Mouse (Mus musculus) heart, postnatal 0 days (tissue): ENCODE results near the gene Gm17455. TPM values are rescaled to one million over a fixed set of nuclear protein-coding genes. Genes with fewer than 3 reads are reported as not detected.

ENCODE experiments used
- ATAC-seq: fragments of 200-750 bp; cut with Nextera tagmentation; 2 replicates; pipeline ENCODE4 v1.8.0; 2017; ENCODE audit warnings: low read depth, moderate number of reproducible peaks, moderate library complexity; ENCODE audit not compliant: insufficient read depth
- DNase-seq: peaks from one replicate; pipeline ENCODE4 v3.0.0-alpha.2; 2016; ENCODE audit warnings: low spot score
- H3K27ac ChIP-seq: fragments of 300-500 bp; sonication (generic); 2 replicates; pipeline ENCODE4 v1.5.1; 2014; ENCODE audit warnings: low read depth, mild to moderate bottlenecking
- H3K27me3 ChIP-seq: fragments of 300-500 bp; sonication (generic); 2 replicates; pipeline ENCODE4 v1.6.1; 2014; ENCODE audit warnings: low read length, mixed read lengths; ENCODE audit not compliant: control insufficient read depth, insufficient read depth
- H3K36me3 ChIP-seq: fragments of 300-500 bp; sonication (generic); replicated peaks from 2 replicates; pipeline ENCODE4 v1.6.1; 2014; ENCODE audit warnings: low read length, mixed read lengths; ENCODE audit not compliant: control insufficient read depth, insufficient read depth
- H3K4me1 ChIP-seq: fragments of 300-500 bp; sonication (generic); 2 replicates; pipeline ENCODE4 v1.6.1; 2014; ENCODE audit warnings: antibody characterized with exemption; ENCODE audit not compliant: control insufficient read depth, insufficient read depth
- H3K4me2 ChIP-seq: fragments of 300-500 bp; sonication (generic); 2 replicates; pipeline ENCODE4 v1.6.1; 2014; ENCODE audit warnings: low read depth, mild to moderate bottlenecking, low read length, moderate library complexity
- H3K4me3 ChIP-seq: fragments of 300-500 bp; sonication (generic); 2 replicates; pipeline ENCODE4 v1.5.1; 2014; ENCODE audit warnings: low read depth, low read length
- H3K9ac ChIP-seq: fragments of 300-500 bp; sonication (generic); replicated peaks from 2 replicates; pipeline ENCODE4 v1.6.1; 2014; ENCODE audit warnings: low read depth, low read length, mixed read lengths
- H3K9me3 ChIP-seq: fragments of 300-500 bp; sonication (generic); replicated peaks from 2 replicates; pipeline ENCODE4 v1.6.1; 2016; ENCODE audit warnings: low read length; ENCODE audit not compliant: control insufficient read depth
- CTCF ChIP-seq: IDR thresholded peaks from 2 replicates; pipeline ENCODE4 v1.5.1; 2016; ENCODE audit warnings: antibody characterized with exemption, control low read depth, low read depth
- EP300 ChIP-seq: IDR thresholded peaks from 2 replicates; pipeline ENCODE4 v1.6.1; 2016; ENCODE audit warnings: antibody characterized with exemption, low read depth
- WGBS: fragments of 180-500 bp; shearing (Covaris S2); extraction: QIAGEN DNeasy Blood & Tissue Kit; methylation state at CpG from one replicate; pipeline ENCODE4 v1.1.7; 2014; 5-methylcytosine and 5-hydroxymethylcytosine counted together
- polyA plus RNA-seq: library from polyadenylated mRNA; unstranded; fragments of >200 nt; fragmentation: Nextera tagmentation; extraction: Ambion mirVana; gene quantifications from 2 replicates; pipeline ENCODE4 v1.2.1, GENCODE M21; 2015
- total RNA-seq: library from RNA; depleted of rRNA; stranded (reverse); fragments of >200 nt; gene quantifications from 2 replicates; pipeline ENCODE4 v1.2.3, GENCODE M21; 2014; ENCODE audit warnings: low replicate concordance

Gm17455 gene
- total and polyA plus RNA-seq, 2 experiments from 2014 or later, result 0.38 TPM; not detected in 1

GRCm38 (mm10) chr10:60388332-60388731 is 11.2 kb upstream of the Gm17455 start:
- Histone ChIP-seq H3K27me3 (no peaks in the 10 kb centered on the region), H3K36me3 (no peaks in the 10 kb centered on the region), H3K4me1 (peaks cover 5% of the 10 kb centered on the region; the same call in 1 of the 2 replicates), H3K9ac (no peak overlapping the region), H3K4me2 (no peak overlapping the region), H3K27ac (no peak overlapping the region), H3K4me3 (no peak overlapping the region), H3K9me3 (no peaks in the 10 kb centered on the region)
- TF ChIP-seq EP300, result no peak
- no peak for TF ChIP-seq CTCF
- ATAC-seq (no peak), DNase-seq (no peak)
- 74% methylated on average over 2 of the region's 2 CpGs for WGBS

- H3K4me1 ChIP-seq, result peaks cover 5% of the 10 kb centered on the region; the same call in 1 of the 2 replicates
Observed at GRCm38 (mm10) chr10:60389447-60389865, 10.1 kb upstream of the Gm17455 start.

GRCm38 (mm10) chr10:60390177-60390903 is 9.2 kb upstream of the Gm17455 start:
- Histone ChIP-seq H3K27me3 (no peaks in the 10 kb centered on the region), H3K27ac (0 out of 2 replicates have a peak overlapping the region, but pooled peaks have one; percentile 60), H3K4me1 (peaks cover 5% of the 10 kb centered on the region; the same call in 1 of the 2 replicates), H3K9me3 (no peaks in the 10 kb centered on the region), H3K4me2 (no peak overlapping the region), H3K4me3 (no peak overlapping the region), H3K36me3 (no peaks in the 10 kb centered on the region), H3K9ac (no peak overlapping the region)
- 51% methylated on average over 6 of the region's 6 CpGs for WGBS
- ATAC-seq (no peak), DNase-seq (no peak)
- TF ChIP-seq EP300 (no peak), CTCF (no peak)

More at GRCm38 (mm10) chr10:60389447-60389865, 10.1 kb upstream of the Gm17455 start:
- Histone ChIP-seq H3K36me3 (no peaks in the 10 kb centered on the region), H3K27me3 (no peaks in the 10 kb centered on the region), H3K4me3 (no peak overlapping the region), H3K27ac (peak overlapping the region; percentile 60; the same call in 1 of the 2 replicates), H3K9me3 (no peaks in the 10 kb centered on the region), H3K9ac (no peak overlapping the region; the same call in 1 of the 2 replicates), H3K4me2 (peak overlapping the region; percentile 33; the same call in 1 of the 2 replicates)
- WGBS, result 5% methylated on average over 9 of the region's 9 CpGs
- DNase-seq (no peak), ATAC-seq (0 out of 2 replicates have a peak, but pooled peaks have one; percentile 37)
- TF ChIP-seq EP300 (no peak), CTCF (no peak)

GRCm38 (mm10) chr10:60390904-60391420 is 8.6 kb upstream of the Gm17455 start:
- H3K27me3 ChIP-seq, result no peaks in the 10 kb centered on the region
- ATAC-seq (no peak), DNase-seq (no peak)
- WGBS, result 68% methylated on average over 5 of the region's 5 CpGs
- no peak overlapping the region for H3K4me3 ChIP-seq
- H3K9ac ChIP-seq, result no peak overlapping the region
- no peaks in the 10 kb centered on the region for H3K9me3 ChIP-seq
- TF ChIP-seq EP300, result no peak
- no peak for TF ChIP-seq CTCF
- peaks cover 5% of the 10 kb centered on the region; the same call in 1 of the 2 replicates for H3K4me1 ChIP-seq
- no peak overlapping the region for H3K4me2 ChIP-seq
- no peaks in the 10 kb centered on the region for H3K36me3 ChIP-seq
- no peak overlapping the region for H3K27ac ChIP-seq

- Histone ChIP-seq H3K4me3 (no peak overlapping the region), H3K36me3 (no peaks in the 10 kb centered on the region), H3K9me3 (no peaks in the 10 kb centered on the region), H3K4me1 (peaks cover 5% of the 10 kb centered on the region; the same call in 1 of the 2 replicates), H3K9ac (no peak overlapping the region), H3K4me2 (no peak overlapping the region), H3K27ac (no peak overlapping the region), H3K27me3 (no peaks in the 10 kb centered on the region)
- 95% methylated on average over 9 of the region's 9 CpGs for WGBS
- ATAC-seq (no peak), DNase-seq (no peak)
- no peak for TF ChIP-seq EP300
- no peak for TF ChIP-seq CTCF
Observed at GRCm38 (mm10) chr10:60391661-60392060, 7.9 kb upstream of the Gm17455 start.
